Comparison of ENCODE assay signal across 9 mouse cellular contexts in genomic region chr6:147759485-147759884, GRCm38 (mm10).
"Had no signal": no experiment of that assay in that cellular context is flagged by ENCODE, and none has a peak within 500 bp of the region (broad histone marks: within the 10 kb centered on the region; RNA-seq: fewer than 3 reads in every experiment).

No protein-coding gene starts in this region.

- DNase-seq: kidney, adult 11 months; kidney, postnatal 10 days; liver, postnatal 0 days; right cerebral cortex, postnatal 14 days; thymus, postnatal 4 days had no signal

- H3K9me3 ChIP-seq: limb, embryonic 10.5 days; liver, embryonic 12.5 days; midbrain, embryonic 15.5 days had no signal

- H3K36me3 ChIP-seq: limb, embryonic 10.5 days; liver, embryonic 12.5 days; midbrain, embryonic 15.5 days had no signal

- ATAC-seq: liver, embryonic 12.5 days; liver, postnatal 0 days; midbrain, embryonic 15.5 days had no signal

- H3K27me3 ChIP-seq: liver, embryonic 12.5 days; midbrain, embryonic 15.5 days had no signal

- H3K4me2 ChIP-seq: liver, embryonic 12.5 days; midbrain, embryonic 15.5 days had no signal

- H3K4me3 ChIP-seq: limb, embryonic 10.5 days; liver, embryonic 12.5 days; midbrain, embryonic 15.5 days had no signal

- H3K9ac ChIP-seq: liver, embryonic 12.5 days; liver, postnatal 0 days; midbrain, embryonic 15.5 days had no signal

- H3K4me1 ChIP-seq: midbrain, embryonic 15.5 days had no signal

- H3K27ac ChIP-seq: limb, embryonic 10.5 days; liver, embryonic 12.5 days; midbrain, embryonic 15.5 days; stomach, postnatal 0 days had no signal
